Mouse (Mus musculus): ENCODE data around the gene Col6a1. TPM values are rescaled to one million over a fixed set of nuclear protein-coding genes. Genes with fewer than 3 reads are reported as not detected.

Gene Col6a1
- polyA plus RNA-seq, 1 experiment from 2014 or later = 10.8 TPM

GRCm38 (mm10) chr10:76678122-76678521, 47.8 kb downstream of the Col6a1 start:
- H3K27me3 ChIP-seq = no peaks in the 10 kb centered on the region
- H3K9me3 ChIP-seq (replicated peaks) = no peaks in the 10 kb centered on the region
- no peak overlapping the region for H3K4me3 ChIP-seq (replicated peaks)
- H3K36me3 ChIP-seq (replicated peaks) = no peaks in the 10 kb centered on the region
- 51% methylated on average over 7 of the region's 7 CpGs for WGBS (ENCODE audit: insufficient replicate concordance)
- H3K9ac ChIP-seq = no peak overlapping the region
- no peak overlapping the region for H3K27ac ChIP-seq (replicated peaks)
- no peak overlapping the region for H3K4me2 ChIP-seq
- H3K4me1 ChIP-seq (replicated peaks) = no peaks in the 10 kb centered on the region
- no peak for ATAC-seq (ENCODE audit: insufficient read depth)

GRCm38 (mm10) chr10:76675268-76675667, 50.7 kb downstream of the Col6a1 start:
- Histone ChIP-seq H3K36me3 (replicated peaks) (no peaks in the 10 kb centered on the region), H3K9ac (no peak overlapping the region), H3K4me3 (replicated peaks) (no peak overlapping the region), H3K9me3 (replicated peaks) (no peaks in the 10 kb centered on the region), H3K27ac (replicated peaks) (no peak overlapping the region), H3K4me2 (no peak overlapping the region), H3K27me3 (no peaks in the 10 kb centered on the region), H3K4me1 (replicated peaks) (no peaks in the 10 kb centered on the region)
- ATAC-seq (ENCODE audit: insufficient read depth) = no peak
- 69% methylated on average over 2 of the region's 2 CpGs for WGBS (ENCODE audit: insufficient replicate concordance)

- no peak overlapping the region for H3K4me3 ChIP-seq (replicated peaks)
- no peak overlapping the region for H3K4me2 ChIP-seq
- H3K27me3 ChIP-seq = no peaks in the 10 kb centered on the region
- no peak overlapping the region for H3K9ac ChIP-seq
- H3K36me3 ChIP-seq (replicated peaks) = no peaks in the 10 kb centered on the region
- no peaks in the 10 kb centered on the region for H3K9me3 ChIP-seq (replicated peaks)
- H3K27ac ChIP-seq (replicated peaks) = no peak overlapping the region
- H3K4me1 ChIP-seq (replicated peaks) = no peaks in the 10 kb centered on the region
- no peak for ATAC-seq (ENCODE audit: insufficient read depth)
- WGBS (ENCODE audit: insufficient replicate concordance) = 68% methylated on average over 6 of the region's 6 CpGs
These were observed 51.4 kb downstream of the Col6a1 start for GRCm38 (mm10) chr10:76674581-76674980.

GRCm38 (mm10) chr10:76671939-76672338, 54.0 kb downstream of the Col6a1 start:
- Histone ChIP-seq H3K27ac (replicated peaks) (no peak overlapping the region), H3K27me3 (no peaks in the 10 kb centered on the region), H3K4me2 (no peak overlapping the region), H3K9me3 (replicated peaks) (no peaks in the 10 kb centered on the region), H3K9ac (no peak overlapping the region), H3K4me3 (replicated peaks) (no peak overlapping the region), H3K4me1 (replicated peaks) (no peaks in the 10 kb centered on the region), H3K36me3 (replicated peaks) (no peaks in the 10 kb centered on the region)
- WGBS (ENCODE audit: insufficient replicate concordance) = 81% methylated on average over 9 of the region's 9 CpGs
- no peak for ATAC-seq (ENCODE audit: insufficient read depth)

GRCm38 (mm10) chr10:76668947-76669284, 57.1 kb downstream of the Col6a1 start:
- Histone ChIP-seq H3K4me3 (replicated peaks) (no peak overlapping the region), H3K27me3 (no peaks in the 10 kb centered on the region), H3K36me3 (replicated peaks) (no peaks in the 10 kb centered on the region), H3K27ac (replicated peaks) (no peak overlapping the region), H3K4me2 (no peak overlapping the region), H3K9me3 (replicated peaks) (no peaks in the 10 kb centered on the region), H3K4me1 (replicated peaks) (no peaks in the 10 kb centered on the region), H3K9ac (no peak overlapping the region)
- 32% methylated on average over 7 of the region's 7 CpGs for WGBS (ENCODE audit: insufficient replicate concordance)
- no peak for ATAC-seq (ENCODE audit: insufficient read depth)

- Histone ChIP-seq H3K4me1 (replicated peaks) (no peaks in the 10 kb centered on the region), H3K4me2 (no peak overlapping the region), H3K27ac (replicated peaks) (no peak overlapping the region), H3K27me3 (no peaks in the 10 kb centered on the region), H3K9ac (no peak overlapping the region), H3K9me3 (replicated peaks) (no peaks in the 10 kb centered on the region), H3K4me3 (replicated peaks) (no peak overlapping the region), H3K36me3 (replicated peaks) (no peaks in the 10 kb centered on the region)
- WGBS (ENCODE audit: insufficient replicate concordance) = 73% methylated on average over 4 of the region's 4 CpGs
- ATAC-seq (ENCODE audit: insufficient read depth) = no peak
These were observed 57.6 kb downstream of the Col6a1 start for GRCm38 (mm10) chr10:76668261-76668946.

GRCm38 (mm10) chr10:76667197-76667805, 58.7 kb downstream of the Col6a1 start:
- Histone ChIP-seq H3K9ac (no peak overlapping the region), H3K9me3 (replicated peaks) (no peaks in the 10 kb centered on the region), H3K27me3 (no peaks in the 10 kb centered on the region), H3K36me3 (replicated peaks) (no peaks in the 10 kb centered on the region), H3K4me2 (no peak overlapping the region), H3K4me3 (replicated peaks) (no peak overlapping the region), H3K27ac (replicated peaks) (no peak overlapping the region), H3K4me1 (replicated peaks) (no peaks in the 10 kb centered on the region)
- 69% methylated on average over 1 of the region's 1 CpGs for WGBS (ENCODE audit: insufficient replicate concordance)
- no peak for ATAC-seq (ENCODE audit: insufficient read depth)

GRCm38 (mm10) chr10:76665551-76665950, 60.4 kb downstream of the Col6a1 start:
- Histone ChIP-seq H3K9ac (no peak overlapping the region), H3K4me1 (replicated peaks) (no peaks in the 10 kb centered on the region), H3K4me2 (no peak overlapping the region), H3K9me3 (replicated peaks) (no peaks in the 10 kb centered on the region), H3K36me3 (replicated peaks) (no peaks in the 10 kb centered on the region), H3K4me3 (replicated peaks) (no peak overlapping the region), H3K27ac (replicated peaks) (no peak overlapping the region), H3K27me3 (no peaks in the 10 kb centered on the region)
- 79% methylated on average over 11 of the region's 11 CpGs for WGBS (ENCODE audit: insufficient replicate concordance)
- no peak for ATAC-seq (ENCODE audit: insufficient read depth)

GRCm38 (mm10) chr10:76664156-76665115, 61.5 kb downstream of the Col6a1 start:
- Histone ChIP-seq H3K36me3 (replicated peaks) (no peaks in the 10 kb centered on the region), H3K4me1 (replicated peaks) (no peaks in the 10 kb centered on the region), H3K9me3 (replicated peaks) (no peaks in the 10 kb centered on the region), H3K4me3 (replicated peaks) (no peak overlapping the region), H3K9ac (no peak overlapping the region), H3K27ac (replicated peaks) (no peak overlapping the region), H3K27me3 (no peaks in the 10 kb centered on the region), H3K4me2 (no peak overlapping the region)
- 67% methylated on average over 20 of the region's 20 CpGs for WGBS (ENCODE audit: insufficient replicate concordance)
- no peak for ATAC-seq (ENCODE audit: insufficient read depth)
